Mouse (Mus musculus): ENCODE data around the gene Brd9.

- TF ChIP-seq CTCF (IDR thresholded peaks at IDR 0.05; ENCODE audit: low read depth, low read length) (no peak), POLR2A (IDR thresholded peaks at IDR 0.05; ENCODE audit: insufficient read depth, low read length) (no peak)
These were observed 63.4 kb downstream of the Brd9 start for GRCm38 (mm10) chr13:74000961-74001360.
